Mouse (Mus musculus) embryonic facial prominence, embryonic 11.5 days (tissue): Measurements from ENCODE around the gene Snx22. TPM values are rescaled to one million over a fixed set of nuclear protein-coding genes. Genes with fewer than 3 reads are reported as not detected.
A peak's percentile ranks its signal among the peaks of the same experiment; 100 is the strongest.

Experiments
- ATAC-seq: fragments of 200-750 bp; cut with Nextera tagmentation; replicated peaks from 2 replicates; pipeline ENCODE4 v1.8.0; 2017; ENCODE audit warnings: low read depth; ENCODE audit not compliant: insufficient number of reproducible peaks, low FRiP score, low TSS enrichment
- DNase-seq: peaks from one replicate; pipeline ENCODE4 v3.0.0-alpha.2; 2015; ENCODE audit warnings: low spot score
- H3K27ac ChIP-seq: fragments of 300-500 bp; sonication (generic); replicated peaks from 2 replicates; pipeline ENCODE4 v1.5.1; 2014; ENCODE audit warnings: mild to moderate bottlenecking, low read depth, low read length, control low read depth
- H3K27me3 ChIP-seq: fragments of 300-500 bp; sonication (generic); 2 replicates; pipeline ENCODE4 v1.6.1; 2014; ENCODE audit warnings: mild to moderate bottlenecking, low read length, moderate library complexity, mixed read lengths; ENCODE audit not compliant: control insufficient read depth, insufficient read depth
- H3K36me3 ChIP-seq: fragments of 300-500 bp; sonication (generic); replicated peaks from 2 replicates; pipeline ENCODE4 v1.6.1; 2014; ENCODE audit warnings: low read depth, mild to moderate bottlenecking, low read length, moderate library complexity, mixed read lengths; ENCODE audit not compliant: control insufficient read depth, insufficient read depth
- H3K4me1 ChIP-seq: fragments of 300-500 bp; sonication (generic); 2 replicates; pipeline ENCODE4 v1.6.1; 2014; ENCODE audit warnings: low read length, mixed read lengths; ENCODE audit not compliant: control insufficient read depth, insufficient read depth
- H3K4me2 ChIP-seq: fragments of 300-500 bp; sonication (generic); 2 replicates; pipeline ENCODE4 v1.6.1; 2014; ENCODE audit warnings: low read depth, mild to moderate bottlenecking, control low read depth, low read length, moderate library complexity
- H3K4me3 ChIP-seq: fragments of 300-500 bp; sonication (generic); 2 replicates; pipeline ENCODE4 v1.5.1; 2014; ENCODE audit warnings: low read depth, low read length, control low read depth
- H3K9ac ChIP-seq: fragments of 300-500 bp; sonication (generic); replicated peaks from 2 replicates; pipeline ENCODE4 v1.6.1; 2014; ENCODE audit warnings: mild to moderate bottlenecking, control low read depth, low read length
- H3K9me3 ChIP-seq: fragments of 300-500 bp; sonication (generic); replicated peaks from 2 replicates; pipeline ENCODE4 v1.6.1; 2016; ENCODE audit warnings: mild to moderate bottlenecking, low read length, inconsistent platforms, mixed read lengths; ENCODE audit not compliant: control insufficient read depth
- WGBS: fragments of 180-500 bp; shearing (Covaris S2); extraction: QIAGEN DNeasy Blood & Tissue Kit; methylation state at CpG from one replicate; pipeline ENCODE4 v1.1.7; 2014; 5-methylcytosine and 5-hydroxymethylcytosine counted together
- polyA plus RNA-seq: library from polyadenylated mRNA; unstranded; fragments of >200 nt; fragmentation: Nextera tagmentation; extraction: Ambion mirVana; gene quantifications from 2 replicates; pipeline ENCODE4 v1.2.1, GENCODE M21; 2014

The Snx22 gene
- polyA plus RNA-seq, 1 experiment from 2014 or later: 4.7 TPM

DNA sequence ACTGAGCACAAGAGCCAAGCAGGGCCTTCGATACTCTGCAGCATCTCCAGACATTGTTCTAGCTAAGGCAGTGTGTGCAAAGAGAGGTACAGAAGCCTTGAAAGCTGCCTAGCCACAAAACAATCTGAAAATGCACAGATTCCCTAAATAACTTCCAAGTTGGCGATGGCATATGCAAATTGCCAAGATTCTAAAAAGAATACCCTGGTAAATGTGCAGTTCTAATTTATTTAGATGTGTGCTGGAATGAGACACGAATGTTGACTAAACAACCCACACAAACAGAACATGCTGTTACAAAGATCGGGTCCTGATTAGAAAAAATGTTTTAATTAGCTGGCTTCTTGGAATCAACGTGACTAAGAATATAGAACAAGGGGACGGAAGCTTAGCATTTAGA is 33.1 kb upstream of the Snx22 start:
- whole genome bisulfite sequencing: 72% methylated on average over 6 of the region's 6 CpGs
- H3K27ac ChIP-seq: no peak overlapping the region
- DNase-seq: no peak
- H3K4me2 ChIP-seq: no peak overlapping the region
- H3K4me1 ChIP-seq: no peaks in the 10 kb centered on the region
- no peak for ATAC-seq
- H3K27me3 ChIP-seq: no peaks in the 10 kb centered on the region
- H3K9me3 ChIP-seq: no peaks in the 10 kb centered on the region
- no peak overlapping the region for H3K4me3 ChIP-seq
- no peaks in the 10 kb centered on the region; the same call in none of the 2 replicates for H3K36me3 ChIP-seq
- no peak overlapping the region for H3K9ac ChIP-seq

GRCm38 (mm10) chr9:66101577-66101976 is 32.1 kb upstream of the Snx22 start:
- Histone ChIP-seq H3K27me3 (no peaks in the 10 kb centered on the region), H3K4me2 (no peak overlapping the region), H3K4me1 (no peaks in the 10 kb centered on the region), H3K4me3 (no peak overlapping the region), H3K27ac (no peak overlapping the region), H3K9ac (no peak overlapping the region), H3K9me3 (no peaks in the 10 kb centered on the region), H3K36me3 (peaks cover 3% of the 10 kb centered on the region)
- ATAC-seq: no peak
- DNase-seq: no peak
- 47% methylated on average over 8 of the region's 8 CpGs for WGBS

- ATAC-seq: no peak
- H3K36me3 ChIP-seq: peaks cover 8% of the 10 kb centered on the region
- H3K4me3 ChIP-seq: no peak overlapping the region
- no peak overlapping the region for H3K9ac ChIP-seq
- DNase-seq: no peak
- H3K4me2 ChIP-seq: no peak overlapping the region
- H3K27me3 ChIP-seq: no peaks in the 10 kb centered on the region
- 56% methylated on average over 2 of the region's 2 CpGs for WGBS
- H3K9me3 ChIP-seq: no peaks in the 10 kb centered on the region
- no peak overlapping the region; the same call in 1 of the 2 replicates for H3K27ac ChIP-seq
- no peaks in the 10 kb centered on the region for H3K4me1 ChIP-seq
Observed at GRCm38 (mm10) chr9:66092664-66093063, 23.1 kb upstream of the Snx22 start.

GRCm38 (mm10) chr9:66091327-66092231 is 22.1 kb upstream of the Snx22 start:
- no peak overlapping the region for H3K4me3 ChIP-seq
- H3K27ac ChIP-seq: peak overlapping the region; percentile 3; the same call in 1 of the 2 replicates
- DNase-seq (no peak), ATAC-seq (no peak)
- peaks cover 5% of the 10 kb centered on the region for H3K36me3 ChIP-seq
- no peaks in the 10 kb centered on the region for H3K9me3 ChIP-seq
- H3K4me1 ChIP-seq: no peaks in the 10 kb centered on the region
- no peak overlapping the region for H3K4me2 ChIP-seq
- H3K27me3 ChIP-seq: no peaks in the 10 kb centered on the region
- no peak overlapping the region for H3K9ac ChIP-seq
- 71% methylated on average over 6 of the region's 6 CpGs for WGBS

DNA sequence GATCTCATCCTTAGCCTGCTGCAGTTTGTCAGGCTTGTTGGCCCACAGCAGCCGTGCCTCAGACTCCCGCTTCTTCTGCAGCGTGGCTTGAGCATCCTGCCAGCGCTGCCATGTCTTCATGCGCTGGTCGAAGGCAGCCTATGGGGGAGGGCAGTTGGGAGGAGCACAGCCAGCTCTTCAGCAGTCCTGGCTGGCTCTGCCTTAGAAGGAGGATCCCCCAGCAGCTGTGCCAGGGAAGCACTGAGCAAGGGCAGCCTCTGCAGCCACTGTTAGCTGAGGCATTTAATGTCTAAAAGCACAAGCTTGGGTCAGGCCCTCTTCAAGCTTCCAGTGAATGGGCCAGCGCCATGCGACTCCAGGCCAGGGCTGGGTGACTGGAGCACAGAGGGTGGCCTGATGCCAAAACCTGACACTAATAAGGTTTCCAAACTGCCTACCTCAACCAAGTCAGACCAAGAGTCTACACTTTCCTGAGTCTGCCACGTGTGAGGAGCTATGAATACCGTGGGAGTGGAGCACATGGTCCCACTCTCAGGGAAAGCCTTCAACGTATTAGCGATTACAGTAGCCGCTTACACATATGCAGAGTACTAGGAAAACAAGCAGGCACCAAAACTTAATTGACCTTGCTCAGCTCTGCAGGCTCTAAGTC is 21.2 kb upstream of the Snx22 start:
- H3K4me1 ChIP-seq: no peaks in the 10 kb centered on the region
- H3K27ac ChIP-seq: no peak overlapping the region
- no peaks in the 10 kb centered on the region for H3K27me3 ChIP-seq
- no peak overlapping the region for H3K4me3 ChIP-seq
- DNase-seq: no peak
- H3K9ac ChIP-seq: no peak overlapping the region
- ATAC-seq: no peak
- no peak overlapping the region for H3K4me2 ChIP-seq
- WGBS: 92% methylated on average over 13 of the region's 13 CpGs
- peaks cover 5% of the 10 kb centered on the region for H3K36me3 ChIP-seq
- no peaks in the 10 kb centered on the region for H3K9me3 ChIP-seq

DNA sequence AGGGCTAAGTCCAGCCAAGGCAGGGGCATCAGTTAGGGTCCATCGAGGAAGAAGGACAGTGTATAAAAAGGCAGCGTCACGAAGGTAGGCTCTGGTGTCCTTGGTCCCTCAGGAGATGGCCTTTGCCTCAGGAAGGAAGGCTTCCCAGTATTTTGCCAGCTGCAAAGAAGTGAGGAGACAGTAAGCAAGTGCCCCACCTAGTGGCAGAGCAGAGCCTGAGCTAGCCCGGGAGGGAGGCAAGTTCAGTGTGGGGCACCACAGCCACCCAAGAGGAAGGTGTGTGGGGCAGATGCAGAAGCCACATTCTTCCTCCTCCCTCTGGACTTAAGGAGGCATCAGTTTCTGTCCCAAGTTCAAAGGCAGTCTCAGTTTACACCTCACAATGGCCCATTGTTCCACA is 18.9 kb upstream of the Snx22 start:
- peak; percentile 42; the same call in 1 of the 2 replicates for ATAC-seq
- H3K4me2 ChIP-seq: no peak overlapping the region
- no peaks in the 10 kb centered on the region for H3K9me3 ChIP-seq
- DNase-seq: peak; percentile 74
- H3K9ac ChIP-seq: no peak overlapping the region
- H3K27ac ChIP-seq: no peak overlapping the region; the same call in 1 of the 2 replicates
- H3K36me3 ChIP-seq: peaks cover 2% of the 10 kb centered on the region; the same call in 1 of the 2 replicates
- WGBS: 23% methylated on average over 4 of the region's 4 CpGs
- no peaks in the 10 kb centered on the region for H3K27me3 ChIP-seq
- no peak overlapping the region for H3K4me3 ChIP-seq
- no peaks in the 10 kb centered on the region for H3K4me1 ChIP-seq

- no peak overlapping the region for H3K4me3 ChIP-seq
- H3K4me2 ChIP-seq: no peak overlapping the region
- H3K27ac ChIP-seq: no peak overlapping the region
- H3K36me3 ChIP-seq: peaks cover 2% of the 10 kb centered on the region; the same call in 1 of the 2 replicates
- no peaks in the 10 kb centered on the region for H3K4me1 ChIP-seq
- DNase-seq: no peak
- H3K9ac ChIP-seq: no peak overlapping the region
- H3K27me3 ChIP-seq: no peaks in the 10 kb centered on the region
- H3K9me3 ChIP-seq: no peaks in the 10 kb centered on the region
- ATAC-seq: no peak
- WGBS: 92% methylated on average over 7 of the region's 7 CpGs
Observed at GRCm38 (mm10) chr9:66087062-66087461, 17.5 kb upstream of the Snx22 start.

- no peaks in the 10 kb centered on the region for H3K9me3 ChIP-seq
- DNase-seq (no peak), ATAC-seq (no peak)
- H3K27ac ChIP-seq: no peak overlapping the region
- no peaks in the 10 kb centered on the region for H3K4me1 ChIP-seq
- peaks cover 2% of the 10 kb centered on the region; the same call in 1 of the 2 replicates for H3K36me3 ChIP-seq
- H3K9ac ChIP-seq: no peak overlapping the region
- 88% methylated on average over 3 of the region's 3 CpGs for WGBS
- H3K4me2 ChIP-seq: no peak overlapping the region
- H3K4me3 ChIP-seq: no peak overlapping the region
- H3K27me3 ChIP-seq: no peaks in the 10 kb centered on the region
Observed at GRCm38 (mm10) chr9:66084171-66084570, 14.7 kb upstream of the Snx22 start.
